Comparison of ENCODE assay signal across 9 mouse cellular contexts in the genomic region with DNA sequence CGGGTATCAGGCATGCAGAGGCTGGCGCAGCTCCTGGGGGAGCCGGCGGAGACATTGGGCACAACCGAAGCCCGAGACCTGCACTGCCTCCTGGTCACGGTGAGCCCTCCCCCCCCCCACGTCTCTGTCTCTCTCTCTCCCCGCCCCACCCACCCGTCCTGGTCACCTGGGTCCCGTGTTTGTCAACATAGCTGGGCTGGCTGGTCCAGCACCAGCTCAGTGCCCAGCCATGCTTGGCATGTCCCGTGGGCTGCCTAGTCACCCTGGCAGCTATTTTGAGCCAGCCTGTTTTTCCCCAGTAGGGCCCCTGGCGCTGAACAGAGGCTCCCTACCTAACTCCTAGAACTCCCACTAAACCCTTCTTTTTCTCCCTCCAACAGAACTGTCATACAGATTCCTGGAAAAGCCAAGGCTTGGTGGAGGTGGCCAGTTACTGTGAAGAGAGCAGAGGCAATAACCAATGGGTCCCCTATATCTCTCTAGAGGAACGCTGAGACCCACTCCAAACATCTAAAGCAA. TPM values are rescaled to one million over a fixed set of nuclear protein-coding genes. Genes with fewer than 3 reads are reported as not detected.
DNase-seq lines count a peak whose midpoint lies in the region; ATAC-seq and TF ChIP-seq lines count a peak whose summit lies in the region.
"Had no signal": no experiment of that assay in that cellular context is flagged by ENCODE, and none has a peak within 500 bp of the region (broad histone marks: within the 10 kb centered on the region; RNA-seq: fewer than 3 reads in every experiment).

No protein-coding gene starts in this region.

- peaks cover 48% of the 10 kb centered on the region for H3K27me3 ChIP-seq in embryonic facial prominence, embryonic 12.5 days
- peaks cover 15% of the 10 kb centered on the region; the same call in 1 of the 2 replicates for H3K27me3 ChIP-seq in limb, embryonic 14.5 days (ENCODE audit: control insufficient read depth, insufficient read depth, low read length)

- no peaks in the 10 kb centered on the region for H3K9me3 ChIP-seq in embryonic facial prominence, embryonic 12.5 days
- H3K9me3 ChIP-seq in limb, embryonic 14.5 days (ENCODE audit: control insufficient read depth, low read length): no peaks in the 10 kb centered on the region

- intact Hi-C loops in heart, postnatal 14 days (cut with DNase I): no loop called here

- no peak for TF ChIP-seq POLR2A in limb, embryonic 14.5 days (IDR thresholded peaks at IDR 0.05; ENCODE audit: borderline replicate concordance, extremely low read depth, insufficient read depth, insufficient read length)

- H3K27ac ChIP-seq in embryonic facial prominence, embryonic 12.5 days: no peak overlapping the region
- H3K27ac ChIP-seq in limb, embryonic 14.5 days (replicated peaks; ENCODE audit: low read depth, low read length): no peak overlapping the region

- peak; percentile 27 for DNase-seq in retina, postnatal 1 day
- DNase-seq in retina, embryonic 14.5 days (ENCODE audit: low spot score): no peak
- DNase-seq in heart, postnatal 14 days: peak; percentile 63 to 70
- no peak for DNase-seq in limb, embryonic 14.5 days (ENCODE audit: low spot score)
- peak; percentile 93 for DNase-seq in skeletal muscle tissue, adult 2 months (ENCODE audit: low read depth, low spot score)
- no peak for DNase-seq in ovary, adult 18-20 months (ENCODE audit: low spot score)
- DNase-seq in right cerebral cortex, adult 2 months (ENCODE audit: low spot score in 2 of 2): no peak

- H3K4me3 ChIP-seq in embryonic facial prominence, embryonic 12.5 days: peak overlapping the region; percentile 59
- H3K4me3 ChIP-seq in limb, embryonic 14.5 days (replicated peaks; ENCODE audit: low read length): peak overlapping the region; percentile 55

- H3K4me2 ChIP-seq in embryonic facial prominence, embryonic 12.5 days (replicated peaks): peak overlapping the region; percentile 84
- H3K4me2 ChIP-seq in limb, embryonic 14.5 days (replicated peaks; ENCODE audit: low read depth, low read length, severe bottlenecking): peak overlapping the region; percentile 69

- H3K9ac ChIP-seq in embryonic facial prominence, embryonic 12.5 days: peak overlapping the region; percentile 63
- peak overlapping the region; percentile 67 for H3K9ac ChIP-seq in limb, embryonic 14.5 days (ENCODE audit: low read depth, low read length, severe bottlenecking)

- 3% methylated on average over 14 of the region's 14 CpGs for WGBS in embryonic facial prominence, embryonic 12.5 days
- 8% methylated on average over 13 of the region's 14 CpGs for WGBS in limb, embryonic 14.5 days

- no peaks in the 10 kb centered on the region for H3K36me3 ChIP-seq in embryonic facial prominence, embryonic 12.5 days
- no peaks in the 10 kb centered on the region for H3K36me3 ChIP-seq in limb, embryonic 14.5 days (ENCODE audit: control insufficient read depth, insufficient read depth, low read length)

- peaks cover 62% of the 10 kb centered on the region for H3K4me1 ChIP-seq in embryonic facial prominence, embryonic 12.5 days
- peaks cover 51% of the 10 kb centered on the region for H3K4me1 ChIP-seq in limb, embryonic 14.5 days (ENCODE audit: control insufficient read depth, insufficient read depth, low read length)

- no peak for ATAC-seq in embryonic facial prominence, embryonic 12.5 days (ENCODE audit: insufficient number of reproducible peaks, insufficient read depth, low FRiP score, low TSS enrichment)
- ATAC-seq in limb, embryonic 14.5 days (ENCODE audit: low FRiP score, low read depth): no peak

RNA-seq across cellular contexts. Expression of a gene that starts 1.3 kb away (rescaled TPM):
- 15.9 and 20.5 TPM in 2 replicates for polyA plus RNA-seq in embryonic facial prominence, embryonic 12.5 days (2016; fragmentation: Nextera tagmentation; extraction: Ambion mirVana)
- total RNA-seq in heart, postnatal 14 days (2021): 10 to 100 TPM; 13.6 to 17.2 TPM
- 46.2 and 52.2 TPM in 2 replicates for polyA plus RNA-seq in limb, embryonic 14.5 days (2012; rRNA removed)
- 33.8 and 36.6 TPM in 2 replicates for polyA plus RNA-seq in limb, embryonic 14.5 days (2014; fragmentation: Nextera tagmentation; extraction: Ambion mirVana)

RNA-seq across cellular contexts. Expression of a gene that starts 13.2 kb away (rescaled TPM):
- 70.3 TPM in 2 replicates for polyA plus RNA-seq in embryonic facial prominence, embryonic 12.5 days (2016; fragmentation: Nextera tagmentation; extraction: Ambion mirVana)
- 1 to 10 TPM; 5.1 to 7.0 TPM for total RNA-seq in heart, postnatal 14 days (2021)
- polyA plus RNA-seq in limb, embryonic 14.5 days (2012; rRNA removed): 75.9 and 77.5 TPM in 2 replicates
- 19.1 and 21.5 TPM in 2 replicates for polyA plus RNA-seq in limb, embryonic 14.5 days (2014; fragmentation: Nextera tagmentation; extraction: Ambion mirVana)

RNA-seq across cellular contexts. Expression of a gene that starts 30.4 kb away (rescaled TPM):
- polyA plus RNA-seq in embryonic facial prominence, embryonic 12.5 days (2016; fragmentation: Nextera tagmentation; extraction: Ambion mirVana): 308 and 322 TPM in 2 replicates
- total RNA-seq in heart, postnatal 14 days (2021): 100 to 1,000 TPM; 145 to 161 TPM
- 187 and 229 TPM in 2 replicates for polyA plus RNA-seq in limb, embryonic 14.5 days (2012; rRNA removed)
- 330 and 335 TPM in 2 replicates for polyA plus RNA-seq in limb, embryonic 14.5 days (2014; fragmentation: Nextera tagmentation; extraction: Ambion mirVana)

RNA-seq across cellular contexts. Expression of a gene that starts 59.6 kb away (rescaled TPM):
- 0.09 and 0.10 TPM in 2 replicates for polyA plus RNA-seq in embryonic facial prominence, embryonic 12.5 days (2016; fragmentation: Nextera tagmentation; extraction: Ambion mirVana)
- not detected for total RNA-seq in heart, postnatal 14 days (2021)
- polyA plus RNA-seq in limb, embryonic 14.5 days (2012; rRNA removed): 0.04 TPM in 1 of 2 replicates, not detected in the other
- 0.10 TPM in 1 of 2 replicates, not detected in the other for polyA plus RNA-seq in limb, embryonic 14.5 days (2014; fragmentation: Nextera tagmentation; extraction: Ambion mirVana)
- total RNA-seq: heart, postnatal 36 days had no signal

Comparison
In these comparisons a context has a peak if more than half of its experiments do, and no peak if none do; other contexts are left out.
1. DNase-seq: peak in retina, postnatal 1 day (single experiment), heart, postnatal 14 days (2 of 2) and skeletal muscle tissue, adult 2 months (single experiment); none in retina, embryonic 14.5 days (single experiment), limb, embryonic 14.5 days (single experiment), ovary, adult 18-20 months (single experiment) and right cerebral cortex, adult 2 months (0 of 2).